Mouse (Mus musculus) hindbrain, postnatal 0 days (tissue): Measurements from ENCODE around the gene 1700016K19Rik. TPM values are rescaled to one million over a fixed set of nuclear protein-coding genes. Genes with fewer than 3 reads are reported as not detected.

Source experiments
- ATAC-seq: fragments of 200-750 bp; cut with Nextera tagmentation; 2 replicates; pipeline ENCODE4 v1.8.0; 2017; ENCODE audit warnings: mild to moderate bottlenecking, moderate TSS enrichment, moderate library complexity
- DNase-seq: peaks from one replicate; pipeline ENCODE4 v3.0.0-alpha.2; 2015; ENCODE audit warnings: low spot score
- H3K27ac ChIP-seq: fragments of 300-500 bp; sonication (generic); 2 replicates; pipeline ENCODE4 v1.5.1; 2014; ENCODE audit warnings: mild to moderate bottlenecking
- H3K27me3 ChIP-seq: fragments of 300-500 bp; sonication (generic); 2 replicates; pipeline ENCODE4 v1.6.1; 2014; ENCODE audit warnings: low read length, mixed read lengths; ENCODE audit not compliant: insufficient read depth
- H3K36me3 ChIP-seq: fragments of 300-500 bp; sonication (generic); 2 replicates; pipeline ENCODE4 v1.6.1; 2014; ENCODE audit warnings: low read length, mixed read lengths; ENCODE audit not compliant: insufficient read depth
- H3K4me1 ChIP-seq: fragments of 300-500 bp; sonication (generic); 2 replicates; pipeline ENCODE4 v1.6.1; 2014; ENCODE audit warnings: antibody characterized with exemption, low read length, mixed read lengths; ENCODE audit not compliant: insufficient read depth
- H3K4me2 ChIP-seq: fragments of 300-500 bp; sonication (generic); 2 replicates; pipeline ENCODE4 v1.6.1; 2014; ENCODE audit warnings: low read depth, mild to moderate bottlenecking, low read length, moderate library complexity, mixed read lengths
- H3K4me3 ChIP-seq: fragments of 300-500 bp; sonication (generic); 2 replicates; pipeline ENCODE4 v1.5.1; 2014; ENCODE audit warnings: low read length
- H3K9ac ChIP-seq: fragments of 300-500 bp; sonication (generic); replicated peaks from 2 replicates; pipeline ENCODE4 v1.6.1; 2014; ENCODE audit warnings: mild to moderate bottlenecking, low read length, moderate library complexity, mixed read lengths
- H3K9me3 ChIP-seq: fragments of 300-500 bp; sonication (generic); 2 replicates; pipeline ENCODE4 v1.6.1; 2016; ENCODE audit warnings: low read length, mixed read lengths
- CTCF ChIP-seq: IDR thresholded peaks from 2 replicates; pipeline ENCODE4 v1.5.1; 2016; ENCODE audit warnings: antibody characterized with exemption, control low read depth, low read depth
- WGBS: fragments of 180-500 bp; shearing (Covaris S2); extraction: QIAGEN DNeasy Blood & Tissue Kit; methylation state at CpG from one replicate; pipeline ENCODE4 v1.1.7; 2014; 5-methylcytosine and 5-hydroxymethylcytosine counted together
- polyA plus RNA-seq: library from polyadenylated mRNA; unstranded; fragments of >200 nt; fragmentation: Nextera tagmentation; extraction: Ambion mirVana; gene quantifications from 2 replicates; pipeline ENCODE4 v1.2.1, GENCODE M21; 2015
- total RNA-seq: library from RNA; depleted of rRNA; stranded (reverse); fragments of >200 nt; gene quantifications from 2 replicates; pipeline ENCODE4 v1.2.3, GENCODE M21; 2014

The 1700016K19Rik gene
- total and polyA plus RNA-seq, 2 experiments from 2014 or later, result 4.8 to 6.2 TPM

DNA sequence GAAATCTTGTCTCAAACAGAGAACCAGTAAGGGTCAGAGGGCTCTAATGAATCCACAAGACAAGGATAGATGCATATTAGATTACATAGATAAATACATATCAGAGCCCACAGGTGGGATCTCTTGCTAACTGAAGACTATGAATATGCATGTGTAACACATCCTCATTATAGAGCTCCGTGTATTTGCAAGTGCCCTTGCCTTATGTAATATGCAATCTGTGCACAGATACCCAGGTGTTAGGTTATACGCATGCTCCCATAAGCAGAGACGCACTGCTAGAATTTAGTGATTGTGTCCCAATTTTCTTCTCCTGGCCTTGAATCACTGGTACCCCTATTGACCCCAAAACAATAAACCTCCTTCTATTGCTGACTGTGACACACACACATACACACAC is 27.5 kb upstream of the 1700016K19Rik start:
- WGBS, result 83% methylated on average over 3 of the region's 3 CpGs
- Histone ChIP-seq H3K36me3 (no peaks in the 10 kb centered on the region), H3K4me2 (no peak overlapping the region), H3K4me3 (no peak overlapping the region), H3K4me1 (no peaks in the 10 kb centered on the region), H3K9ac (no peak overlapping the region), H3K27ac (no peak overlapping the region), H3K27me3 (no peaks in the 10 kb centered on the region), H3K9me3 (no peaks in the 10 kb centered on the region)
- ATAC-seq (no peak), DNase-seq (no peak)
- TF ChIP-seq CTCF, result no peak

DNA sequence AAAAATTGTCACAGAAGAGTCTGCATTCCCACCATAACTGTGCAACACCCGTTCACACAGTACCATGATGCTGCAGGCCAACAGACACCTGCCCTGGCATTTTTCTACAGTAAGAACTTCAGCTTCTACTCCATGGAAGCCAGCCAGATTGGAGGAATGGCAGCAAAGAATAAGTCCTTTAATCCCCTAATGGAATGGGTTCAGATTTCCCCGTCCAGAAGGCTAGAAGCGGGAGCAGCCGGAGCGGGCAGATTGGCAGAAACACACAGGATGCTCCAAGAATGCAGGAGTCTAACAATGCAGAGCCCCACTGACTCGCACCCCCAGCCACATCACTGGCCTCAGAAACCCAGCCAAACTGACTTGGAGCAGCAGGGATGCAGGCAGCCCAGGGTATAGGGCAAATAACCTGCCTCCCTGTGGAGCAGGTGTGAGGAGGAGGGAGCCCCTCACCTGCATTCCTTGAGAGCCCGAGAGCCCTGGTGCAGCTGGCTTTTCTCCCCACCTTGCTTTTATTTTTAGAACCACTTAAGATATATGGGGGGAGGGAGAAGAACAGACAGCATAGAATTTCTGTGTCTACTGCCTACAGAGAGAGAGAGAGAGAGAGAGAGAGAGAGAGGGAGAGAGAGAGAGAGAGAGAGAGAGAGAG is 26.7 kb upstream of the 1700016K19Rik start:
- ATAC-seq, result no peak
- Histone ChIP-seq H3K9ac (no peak overlapping the region), H3K9me3 (no peaks in the 10 kb centered on the region), H3K4me1 (no peaks in the 10 kb centered on the region), H3K27me3 (no peaks in the 10 kb centered on the region), H3K4me2 (no peak overlapping the region), H3K27ac (no peak overlapping the region), H3K4me3 (no peak overlapping the region), H3K36me3 (no peaks in the 10 kb centered on the region)
- WGBS, result 21% methylated on average over 7 of the region's 7 CpGs
- DNase-seq, result peak; percentile 40
- TF ChIP-seq CTCF, result no peak

DNA sequence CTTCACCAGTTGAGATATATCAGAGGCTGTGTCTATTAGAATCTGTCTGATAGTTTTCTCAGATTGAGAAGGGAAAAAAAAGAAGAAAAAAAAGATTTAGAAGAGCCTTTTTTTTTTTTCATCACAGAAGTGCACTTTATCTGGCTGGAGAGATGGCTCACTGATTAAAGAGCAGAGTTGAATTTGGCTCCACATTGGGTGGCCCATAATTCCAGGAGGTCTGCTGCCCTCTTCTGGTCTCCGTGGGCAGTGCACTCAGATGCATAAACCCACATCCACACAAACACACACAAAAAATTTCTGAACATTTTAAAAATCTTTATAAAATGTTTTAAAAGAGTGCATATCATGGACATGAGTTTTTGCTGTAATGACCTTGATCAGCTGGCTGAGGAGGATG is 25.7 kb upstream of the 1700016K19Rik start:
- TF ChIP-seq CTCF, result peak; percentile 44
- DNase-seq (no peak), ATAC-seq (no peak)
- Histone ChIP-seq H3K4me3 (no peak overlapping the region), H3K36me3 (no peaks in the 10 kb centered on the region), H3K4me1 (no peaks in the 10 kb centered on the region), H3K9ac (no peak overlapping the region), H3K4me2 (no peak overlapping the region), H3K27ac (no peak overlapping the region), H3K9me3 (no peaks in the 10 kb centered on the region), H3K27me3 (no peaks in the 10 kb centered on the region)
- 91% methylated on average over 1 of the region's 1 CpGs for WGBS

DNA sequence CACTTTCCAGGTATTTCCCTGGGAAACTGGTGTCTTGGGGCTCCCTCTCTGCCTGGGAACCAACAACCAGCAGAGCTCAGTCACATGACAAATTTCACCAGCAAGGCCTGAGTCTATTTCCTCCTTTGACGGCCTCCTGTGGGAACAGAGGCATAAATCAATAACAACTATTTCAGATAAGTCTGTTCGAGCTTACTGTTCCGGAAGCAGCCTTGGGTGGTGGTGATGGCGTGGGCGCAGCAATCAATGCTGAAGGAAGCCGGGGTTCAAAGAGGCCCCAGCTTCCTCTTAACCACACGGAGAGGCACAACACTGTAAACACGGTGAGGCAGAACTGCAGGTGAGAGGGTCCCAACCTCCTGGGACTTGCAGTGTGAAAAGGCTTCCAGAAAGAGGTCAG is 23.0 kb upstream of the 1700016K19Rik start:
- Histone ChIP-seq H3K4me2 (no peak overlapping the region), H3K9ac (no peak overlapping the region), H3K4me1 (no peaks in the 10 kb centered on the region), H3K27ac (no peak overlapping the region), H3K36me3 (no peaks in the 10 kb centered on the region), H3K4me3 (no peak overlapping the region), H3K9me3 (no peaks in the 10 kb centered on the region), H3K27me3 (no peaks in the 10 kb centered on the region)
- 74% methylated on average over 8 of the region's 8 CpGs for whole genome bisulfite sequencing
- DNase-seq (no peak), ATAC-seq (no peak)
- TF ChIP-seq CTCF, result no peak

- Histone ChIP-seq H3K27ac (no peak overlapping the region), H3K9ac (no peak overlapping the region), H3K4me1 (no peaks in the 10 kb centered on the region), H3K36me3 (no peaks in the 10 kb centered on the region), H3K4me2 (no peak overlapping the region), H3K4me3 (no peak overlapping the region), H3K27me3 (no peaks in the 10 kb centered on the region), H3K9me3 (no peaks in the 10 kb centered on the region)
- DNase-seq (no peak), ATAC-seq (no peak)
- no peak for TF ChIP-seq CTCF
- WGBS, result 85% methylated on average over 6 of the region's 6 CpGs
Measured at GRCm38 (mm10) chr11:75978051-75978450, 21.7 kb upstream of the 1700016K19Rik start.

- H3K4me3 ChIP-seq, result no peak overlapping the region
- no peak for TF ChIP-seq CTCF
- WGBS, result 39% methylated on average over 2 of the region's 2 CpGs
Measured at GRCm38 (mm10) chr11:75980413-75980812, 19.3 kb upstream of the 1700016K19Rik start.

GRCm38 (mm10) chr11:75983194-75983593 is 16.5 kb upstream of the 1700016K19Rik start:
- DNase-seq, result no peak
- Histone ChIP-seq H3K27ac (no peak overlapping the region), H3K4me3 (no peak overlapping the region), H3K36me3 (no peaks in the 10 kb centered on the region), H3K4me1 (no peaks in the 10 kb centered on the region), H3K4me2 (no peak overlapping the region), H3K9me3 (no peaks in the 10 kb centered on the region), H3K27me3 (no peaks in the 10 kb centered on the region), H3K9ac (no peak overlapping the region)
- TF ChIP-seq CTCF, result peak; percentile 55
- no peak for ATAC-seq
- WGBS, result 66% methylated on average over 4 of the region's 4 CpGs

More at GRCm38 (mm10) chr11:75980413-75980812, 19.3 kb upstream of the 1700016K19Rik start:
- DNase-seq (no peak), ATAC-seq (no peak)
- H3K27me3 ChIP-seq, result no peaks in the 10 kb centered on the region
- no peaks in the 10 kb centered on the region for H3K36me3 ChIP-seq
- H3K9me3 ChIP-seq, result no peaks in the 10 kb centered on the region
- no peak overlapping the region for H3K9ac ChIP-seq
- H3K4me1 ChIP-seq, result no peaks in the 10 kb centered on the region
- no peak overlapping the region for H3K4me2 ChIP-seq
- no peak overlapping the region for H3K27ac ChIP-seq
